Mouse (Mus musculus) adrenal gland, postnatal 36 days (tissue): ENCODE measurements around the gene Tgfa. TPM values are rescaled to one million over a fixed set of nuclear protein-coding genes. Genes with fewer than 3 reads are reported as not detected.

Experiments used
- DNase-seq, 2 experiments: peaks; one replicate each; pipeline ENCODE4 v3.0.0; 2021; ENCODE audit warnings: mixed read lengths in 1 of 2
- long read RNA-seq, 2 experiments: library from polyadenylated mRNA; stranded (forward); transcript quantifications; one replicate each; pipeline ENCODE4 v2.0.0; 2021; ENCODE audit warnings: borderline sequencing depth in 2 of 2
- total RNA-seq, 2 experiments: library from RNA; stranded (reverse); gene quantifications; 2 replicates each; pipeline ENCODE4 v1.2.3; 2021

Tgfa gene
- 10 to 100 TPM; 12.0 to 20.8 TPM for total RNA-seq
- long read RNA-seq, experiment 1, full-length matches to known transcripts, result 7 of 10 reads
- long read RNA-seq, experiment 1, partial matches to known transcripts, result 2 of 10 reads
- long read RNA-seq, experiment 1, other reads (novel, unspliced or antisense), result 1 of 10 reads
- long read RNA-seq, experiment 2, full-length matches to known transcripts, result 1 of 1 reads
- long read RNA-seq, experiment 2, partial matches to known transcripts, result 0 of 1 reads
- long read RNA-seq, experiment 2, other reads (novel, unspliced or antisense), result 0 of 1 reads

GRCm38 (mm10) chr6:86194941-86195932, at the start of gene Tgfa:
Gene Tgfa, plus strand, starts transcription at chr6:86195223.
- DNase-seq, result peak; percentile 89 to 90

GRCm38 (mm10) chr6:86148518-86148917, 46.5 kb upstream of the Tgfa start:
- DNase-seq, result no peak

DNA sequence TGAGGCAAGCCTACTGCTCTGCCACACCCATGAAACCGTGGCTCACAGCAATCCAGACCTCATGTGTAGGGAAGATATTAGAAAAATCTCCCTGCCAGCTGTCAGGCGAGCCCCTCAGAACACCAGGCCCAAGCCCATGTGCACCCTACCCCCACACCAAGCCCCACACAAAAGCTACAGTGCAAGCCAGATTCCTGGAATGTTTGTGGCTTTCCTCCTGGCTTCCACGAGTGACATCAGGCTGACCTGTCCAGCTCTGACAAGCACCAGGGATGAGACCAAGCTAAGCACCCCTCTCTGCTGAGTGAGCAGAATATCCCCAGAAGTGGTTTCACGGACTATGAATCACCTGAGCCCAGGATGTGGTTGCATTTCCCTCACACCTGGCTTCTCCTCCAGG, 46.0 kb upstream of the Tgfa start:
- DNase-seq, result no peak

GRCm38 (mm10) chr6:86152676-86153075, 42.3 kb upstream of the Tgfa start:
- DNase-seq, result no peak

GRCm38 (mm10) chr6:86153436-86153990, 41.5 kb upstream of the Tgfa start:
- DNase-seq, result peak in 1 of 2 experiments; percentile 15

- DNase-seq, result no peak
Measured at GRCm38 (mm10) chr6:86154006-86154405, 41.0 kb upstream of the Tgfa start.

GRCm38 (mm10) chr6:86154481-86154880, 40.5 kb upstream of the Tgfa start:
- DNase-seq, result no peak

DNA sequence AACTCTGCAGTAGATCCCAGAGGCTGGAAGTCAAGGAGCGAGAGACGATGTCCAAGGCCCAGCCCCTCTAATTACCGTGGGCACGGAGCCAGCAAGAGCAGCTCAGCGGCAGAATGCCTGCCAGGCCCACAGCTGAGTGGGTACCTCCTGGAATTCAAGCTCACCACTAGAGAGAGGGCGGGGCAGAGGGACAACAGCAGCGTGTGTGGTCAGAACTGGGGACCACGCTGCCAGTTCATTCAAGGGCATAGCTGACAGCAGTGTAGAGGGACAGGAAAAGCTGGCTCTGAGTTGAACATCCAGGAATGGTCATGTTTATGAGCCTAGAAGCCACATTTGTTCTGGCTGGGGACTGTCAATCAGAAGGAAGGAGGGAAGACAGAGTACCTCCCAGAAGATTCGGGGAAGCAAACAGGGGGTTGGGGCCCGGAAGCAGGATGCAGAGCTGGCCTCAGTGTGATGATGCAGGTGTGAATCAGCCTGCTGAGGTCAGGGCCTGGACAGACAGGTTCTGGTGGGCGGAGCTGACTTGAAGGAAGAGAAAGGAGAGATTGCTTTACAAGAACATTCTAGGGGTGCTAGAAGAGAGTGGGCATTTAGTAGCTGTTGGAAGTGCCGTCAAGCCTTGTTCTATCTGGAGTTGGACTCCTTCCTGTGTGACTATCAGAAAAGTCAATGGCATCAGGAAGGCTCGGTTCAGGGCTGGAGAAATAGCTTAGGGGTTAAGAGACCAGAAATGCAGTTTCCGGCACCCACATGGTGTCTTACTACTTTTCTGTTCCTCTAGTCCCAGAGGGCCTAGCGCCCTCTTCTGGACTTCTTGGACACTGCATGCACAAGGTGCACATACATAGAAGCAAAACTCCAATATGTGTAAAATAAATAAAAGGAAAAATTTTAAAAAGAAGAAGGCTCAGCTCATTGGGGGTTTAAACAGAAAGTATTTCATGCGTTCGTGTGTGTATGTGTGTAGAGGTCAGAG, 37.5 kb upstream of the Tgfa start:
- DNase-seq, result peak; percentile 41 to 54

- DNase-seq, result no peak
Measured at GRCm38 (mm10) chr6:86160878-86161277, 34.1 kb upstream of the Tgfa start.

DNA sequence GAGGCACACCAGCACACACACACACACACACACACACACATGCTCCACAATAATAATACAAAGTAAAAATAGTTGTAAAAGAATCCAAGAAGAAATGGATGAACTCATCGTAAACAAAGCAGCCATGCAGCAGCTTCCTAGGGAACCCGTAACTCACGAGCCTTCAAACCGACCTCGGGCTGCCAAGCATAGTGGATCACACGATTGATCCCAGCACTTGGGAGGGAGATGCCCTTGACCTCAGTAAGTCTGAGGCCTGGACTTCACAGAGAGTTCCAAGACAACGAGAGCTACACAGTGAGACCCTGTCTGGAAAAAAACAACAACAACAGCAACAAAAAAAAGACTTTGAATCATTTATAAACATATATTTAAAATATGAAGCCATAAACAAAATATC, 33.4 kb upstream of the Tgfa start:
- DNase-seq, result peak; percentile 32 to 54

GRCm38 (mm10) chr6:86164028-86164427, 31.0 kb upstream of the Tgfa start:
- no peak for DNase-seq

DNA sequence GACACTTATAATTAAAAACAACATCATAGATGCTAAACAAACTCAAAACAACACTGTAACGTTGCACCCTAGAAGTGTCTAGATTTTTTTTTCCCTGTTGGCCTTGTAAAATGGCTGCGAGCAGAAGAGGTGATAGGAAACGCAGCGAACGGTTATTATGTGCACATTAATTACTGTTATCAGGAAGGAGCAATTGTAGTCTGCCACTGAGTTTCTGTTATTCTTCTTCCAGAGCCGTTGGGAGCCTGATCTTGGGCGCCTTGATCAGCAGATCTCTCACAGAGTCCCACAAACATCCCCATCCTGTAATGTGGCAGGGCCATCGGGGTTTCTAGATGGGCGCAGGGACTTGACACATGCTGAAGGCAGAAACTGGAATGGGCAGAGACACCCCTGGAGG, 28.6 kb upstream of the Tgfa start:
- no peak for DNase-seq

GRCm38 (mm10) chr6:86167851-86168250, 27.2 kb upstream of the Tgfa start:
- no peak for DNase-seq

DNA sequence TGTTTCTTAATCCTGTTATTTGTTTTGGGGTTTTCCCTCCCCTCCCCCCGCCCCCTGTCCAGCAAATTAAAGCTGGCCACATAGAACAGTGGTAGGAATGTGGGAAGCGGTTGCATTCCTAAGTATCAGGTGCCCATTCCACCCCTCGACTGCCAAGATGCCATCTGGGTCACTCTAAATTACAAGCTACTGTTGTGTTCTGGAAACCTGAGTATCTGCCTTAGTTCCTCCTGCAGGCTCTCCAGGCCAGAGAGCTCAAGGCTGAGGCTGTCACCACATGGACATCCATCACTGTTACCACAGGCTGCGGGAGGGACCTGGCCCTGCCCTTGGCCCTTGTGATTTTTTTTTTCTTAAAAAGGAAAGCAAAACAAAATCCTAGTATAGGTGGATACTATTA, 25.9 kb upstream of the Tgfa start:
- peak; percentile 79 to 84 for DNase-seq

DNA sequence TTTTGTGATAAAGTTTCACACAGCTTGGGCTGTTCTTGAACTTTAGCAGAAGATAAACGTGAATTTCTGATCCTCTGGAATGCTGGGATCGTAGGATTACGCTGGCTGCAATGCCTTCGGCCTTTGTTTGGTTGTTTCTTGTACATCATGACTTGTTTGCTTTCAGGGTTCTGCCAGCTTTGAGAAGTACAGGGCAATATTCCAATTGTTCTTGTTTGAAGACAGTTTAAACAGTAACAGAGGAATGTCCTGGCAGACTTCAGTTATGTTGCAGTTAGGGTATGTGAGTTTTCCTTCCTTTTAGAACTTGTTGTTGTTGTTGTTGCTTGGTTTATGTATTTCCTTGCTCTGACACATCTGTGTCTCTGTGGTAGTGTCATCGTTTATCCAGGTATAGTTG, 18.8 kb upstream of the Tgfa start:
- no peak for DNase-seq

DNA sequence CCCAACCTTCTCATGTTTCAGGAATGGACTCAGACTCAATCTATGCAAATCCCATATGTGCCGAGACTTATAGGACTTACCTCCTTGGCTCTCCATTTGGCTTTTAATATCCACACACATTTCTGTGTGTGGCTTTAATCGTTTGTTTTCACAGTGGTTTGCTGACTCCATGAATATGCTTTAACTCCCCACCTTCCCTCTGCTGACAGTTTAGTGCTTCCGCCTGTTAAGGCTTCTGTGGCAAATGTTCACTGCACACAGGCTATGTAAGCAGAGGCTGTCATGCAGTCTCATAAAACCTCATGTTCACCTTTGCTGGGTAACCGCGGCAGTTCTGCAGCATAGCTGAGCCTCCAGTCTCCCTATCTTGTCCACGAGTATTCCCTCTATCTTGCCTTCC, 18.3 kb upstream of the Tgfa start:
- DNase-seq, result no peak

DNA sequence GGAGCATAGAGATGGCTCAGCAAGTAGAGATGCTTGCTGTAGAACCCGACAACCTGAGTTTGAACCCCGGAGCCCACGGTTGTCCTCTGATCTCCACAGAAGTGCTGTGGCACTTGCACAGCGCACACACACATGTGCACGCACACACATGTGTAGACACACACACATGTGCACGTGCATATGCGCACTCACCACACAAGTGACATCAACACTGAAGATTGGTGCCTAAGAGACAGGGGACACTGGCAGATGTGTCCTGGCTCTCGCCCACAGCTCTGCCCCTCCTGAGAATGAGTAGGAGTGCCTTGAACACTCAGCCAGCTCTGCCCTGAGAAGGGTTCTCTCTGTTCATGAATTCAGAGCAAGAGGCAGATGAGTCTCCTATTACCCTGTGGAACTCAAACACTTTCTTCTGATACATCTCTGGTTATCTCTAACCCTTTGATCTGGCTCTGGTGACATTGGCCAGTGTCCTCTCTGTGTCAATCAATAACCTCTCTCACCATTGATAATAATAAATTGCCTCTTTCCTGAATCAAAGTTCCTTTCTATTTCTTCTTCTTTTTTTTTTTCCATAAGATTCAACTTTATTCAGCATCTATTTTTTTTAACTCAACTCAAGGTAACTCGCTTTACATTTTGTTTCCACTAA, 17.6 kb upstream of the Tgfa start:
- DNase-seq, result no peak

GRCm38 (mm10) chr6:86180617-86181016, 14.4 kb upstream of the Tgfa start:
- peak in 1 of 2 experiments; percentile 46 for DNase-seq

- DNase-seq, result no peak
Measured at GRCm38 (mm10) chr6:86182016-86182415, 13.0 kb upstream of the Tgfa start.

DNA sequence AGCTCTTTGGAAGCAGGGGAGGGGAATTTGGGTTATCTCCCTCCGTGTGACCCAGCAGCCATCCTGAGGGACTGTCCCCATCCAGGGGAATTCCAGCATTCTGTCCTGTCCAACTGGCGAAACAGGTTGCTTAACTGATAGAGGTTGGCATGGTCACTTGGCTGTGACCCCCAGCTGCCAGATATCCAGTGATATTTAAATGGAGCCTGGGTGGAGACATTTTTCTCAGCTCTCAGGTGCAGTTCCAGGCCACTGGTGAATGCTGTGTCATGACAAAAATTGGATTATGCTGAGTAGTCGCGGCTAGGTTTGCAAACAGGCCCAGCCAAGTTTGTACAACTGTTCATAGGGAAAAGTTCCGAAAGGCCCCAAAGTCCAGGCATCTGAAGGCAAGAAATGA, 12.4 kb upstream of the Tgfa start:
- DNase-seq, result no peak
